Mouse (Mus musculus): Measurements from ENCODE around the gene Upk3bl. TPM values are rescaled to one million over a fixed set of nuclear protein-coding genes. Genes with fewer than 3 reads are reported as not detected.

Gene Upk3bl
- total and polyA plus RNA-seq, 3 experiments = not detected

DNA sequence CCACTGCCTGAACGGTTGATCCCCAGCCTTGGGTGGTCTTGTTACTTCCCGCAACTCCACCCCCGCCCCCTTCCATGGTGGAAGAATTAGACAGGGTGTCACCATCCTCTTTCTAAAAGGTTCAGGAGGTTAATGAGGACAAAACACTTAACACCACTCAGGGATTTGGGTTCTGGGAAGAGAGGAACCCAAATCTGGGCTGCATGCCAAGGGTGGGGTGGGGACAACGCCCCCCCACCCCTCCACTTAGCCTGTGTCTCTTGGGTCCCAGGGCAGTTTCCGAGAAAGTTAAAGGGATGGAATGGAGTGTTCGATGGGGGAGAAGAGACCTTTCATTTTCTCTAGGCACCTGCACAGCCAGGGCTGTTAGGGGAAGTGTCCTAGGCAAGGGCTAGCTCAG is 18.8 kb downstream of the Upk3bl start:
- no peak overlapping the region for H3K27ac ChIP-seq (ENCODE audit: control insufficient read depth, low read depth, low read length)
- DNase-seq (ENCODE audit: low read depth, low spot score) = no peak
- no peaks in the 10 kb centered on the region for H3K9me3 ChIP-seq (replicated peaks; ENCODE audit: insufficient read depth, low read length)
- no peak overlapping the region for H3K9ac ChIP-seq (ENCODE audit: control insufficient read depth, low read depth, low read length, poor library complexity, severe bottlenecking)
- TF ChIP-seq EP300 (IDR thresholded peaks at IDR 0.05; ENCODE audit: low read depth in 1 of 2, low read length in 2 of 2) (peak in 1 of 2 experiments; percentile 7; a peak in 1 of 4 replicates), ZNF384 (IDR thresholded peaks at IDR 0.05; ENCODE audit: low read depth, low read length) (no peak)
- H3K79me2 ChIP-seq (ENCODE audit: control insufficient read depth, insufficient read depth, low read length, poor library complexity) = no peaks in the 10 kb centered on the region
- peaks cover 5 to 10% of the 10 kb centered on the region in 2 experiments for H3K4me1 ChIP-seq (ENCODE audit: control insufficient read depth in 1 of 2, insufficient read depth in 2 of 2, low read length in 2 of 2)
- no peak overlapping the region for H3K4me3 ChIP-seq (ENCODE audit: control insufficient read depth in 1 of 2, insufficient read depth in 1 of 2, low read depth in 2 of 2, low read length in 2 of 2)
- peaks cover 0 to 5% of the 10 kb centered on the region in 2 experiments; a peak in 2 of 4 replicates for H3K36me3 ChIP-seq (ENCODE audit: control insufficient read depth in 1 of 2, insufficient read depth in 2 of 2, low read length in 2 of 2)
- no peaks in the 10 kb centered on the region for H3K27me3 ChIP-seq (ENCODE audit: control insufficient read depth in 1 of 2, insufficient read depth in 2 of 2, low read length in 2 of 2)

DNA sequence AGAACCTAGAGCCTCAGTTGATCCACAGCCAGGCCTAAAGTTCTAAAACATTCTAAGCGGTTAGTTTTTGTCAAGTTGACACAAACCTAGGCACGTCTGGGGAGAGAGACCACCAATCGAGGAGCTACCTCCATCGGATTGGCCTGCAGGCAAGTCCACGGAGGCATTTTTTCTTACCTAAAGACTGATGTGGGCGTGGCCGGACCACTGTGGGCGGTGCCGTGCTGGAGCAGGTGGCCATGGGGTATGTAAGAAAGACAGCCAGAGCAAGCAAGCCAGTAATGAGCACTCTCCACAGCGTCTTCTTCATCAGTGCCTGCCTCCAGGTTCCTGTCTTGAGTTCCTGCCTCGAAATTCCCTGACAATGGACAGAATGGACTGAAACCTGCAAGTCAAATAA is 19.2 kb downstream of the Upk3bl start:
- H3K79me2 ChIP-seq (ENCODE audit: control insufficient read depth, insufficient read depth, low read length, poor library complexity) = no peaks in the 10 kb centered on the region
- H3K9ac ChIP-seq (ENCODE audit: control insufficient read depth, low read depth, low read length, poor library complexity, severe bottlenecking) = no peak overlapping the region
- H3K36me3 ChIP-seq (ENCODE audit: control insufficient read depth in 1 of 2, insufficient read depth in 2 of 2, low read length in 2 of 2) = peaks cover 0 to 6% of the 10 kb centered on the region in 2 experiments; a peak in 2 of 4 replicates
- peaks cover 5 to 14% of the 10 kb centered on the region in 2 experiments for H3K4me1 ChIP-seq (ENCODE audit: control insufficient read depth in 1 of 2, insufficient read depth in 2 of 2, low read length in 2 of 2)
- no peak overlapping the region for H3K4me3 ChIP-seq (ENCODE audit: control insufficient read depth in 1 of 2, insufficient read depth in 1 of 2, low read depth in 2 of 2, low read length in 2 of 2)
- H3K9me3 ChIP-seq (replicated peaks; ENCODE audit: insufficient read depth, low read length) = no peaks in the 10 kb centered on the region
- H3K27ac ChIP-seq (ENCODE audit: control insufficient read depth, low read depth, low read length) = no peak overlapping the region
- no peak for DNase-seq (ENCODE audit: low read depth, low spot score)
- no peak for TF ChIP-seq ZC3H11A (IDR thresholded peaks at IDR 0.05; ENCODE audit: low read depth, low read length)
- H3K27me3 ChIP-seq (ENCODE audit: control insufficient read depth in 1 of 2, insufficient read depth in 2 of 2, low read length in 2 of 2) = no peaks in the 10 kb centered on the region

DNA sequence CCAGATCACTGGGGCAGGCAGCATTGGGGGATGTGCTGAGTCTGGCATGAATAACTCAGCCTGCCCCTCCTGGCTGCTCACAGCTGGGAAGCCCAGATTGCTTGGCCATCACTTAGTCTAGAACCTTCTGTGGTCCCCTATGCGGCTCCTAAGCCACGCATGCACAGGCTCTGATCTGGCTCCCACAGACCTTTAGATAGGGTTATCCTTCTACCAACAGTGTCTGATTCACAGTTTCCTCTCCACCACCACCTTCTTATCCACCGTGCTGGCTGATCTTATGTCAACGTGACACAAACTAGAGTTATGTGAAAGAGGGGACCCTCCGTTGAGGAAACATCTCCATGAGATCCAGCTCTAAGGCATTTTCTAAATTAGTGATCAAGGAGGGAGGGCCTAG is 20.8 kb downstream of the Upk3bl start:
- H3K27me3 ChIP-seq (ENCODE audit: control insufficient read depth in 1 of 2, insufficient read depth in 2 of 2, low read length in 2 of 2) = no peaks in the 10 kb centered on the region
- peaks cover 0 to 6% of the 10 kb centered on the region in 2 experiments; a peak in 2 of 4 replicates for H3K36me3 ChIP-seq (ENCODE audit: control insufficient read depth in 1 of 2, insufficient read depth in 2 of 2, low read length in 2 of 2)
- DNase-seq (ENCODE audit: low read depth, low spot score) = peak; percentile 61
- H3K27ac ChIP-seq (ENCODE audit: control insufficient read depth, low read depth, low read length) = no peak overlapping the region
- peaks cover 5 to 15% of the 10 kb centered on the region in 2 experiments for H3K4me1 ChIP-seq (ENCODE audit: control insufficient read depth in 1 of 2, insufficient read depth in 2 of 2, low read length in 2 of 2)
- no peaks in the 10 kb centered on the region for H3K79me2 ChIP-seq (ENCODE audit: control insufficient read depth, insufficient read depth, low read length, poor library complexity)
- H3K9ac ChIP-seq (ENCODE audit: control insufficient read depth, low read depth, low read length, poor library complexity, severe bottlenecking) = no peak overlapping the region
- no peaks in the 10 kb centered on the region for H3K9me3 ChIP-seq (replicated peaks; ENCODE audit: insufficient read depth, low read length)
- TF ChIP-seq TCF12 (IDR thresholded peaks at IDR 0.05; ENCODE audit: low read depth, low read length) = 0 out of 2 replicates have a peak, but pooled peaks have one; percentile 32
- no peak for TF ChIP-seq CHD2 (IDR thresholded peaks at IDR 0.05; ENCODE audit: low read length)
- TF ChIP-seq MEF2A (IDR thresholded peaks at IDR 0.05; ENCODE audit: extremely low read depth, insufficient replicate concordance, low read depth, low read length, poor library complexity, severe bottlenecking) = no peak
- no peak for TF ChIP-seq MAZ (IDR thresholded peaks at IDR 0.05; ENCODE audit: low read depth, low read length)
- no peak for TF ChIP-seq USF1 (IDR thresholded peaks at IDR 0.05; ENCODE audit: low read depth, low read length)
- TF ChIP-seq EP300 (IDR thresholded peaks at IDR 0.05; ENCODE audit: low read depth in 1 of 2, low read length in 2 of 2) = peak; percentile 6 to 61; a peak in 3 of 4 replicates
- no peak for TF ChIP-seq POLR2A (IDR thresholded peaks at IDR 0.05; ENCODE audit: control insufficient read depth in 1 of 2, insufficient read depth in 1 of 2, low read depth in 1 of 2, low read length in 2 of 2, poor library complexity in 1 of 2)
- TF ChIP-seq MYB (IDR thresholded peaks at IDR 0.05; ENCODE audit: low read depth, low read length) = no peak
- no peak for TF ChIP-seq MXI1 (IDR thresholded peaks at IDR 0.05; ENCODE audit: low read depth, low read length)
- no peak for TF ChIP-seq CTCF (IDR thresholded peaks at IDR 0.05 in 2 of 3, conservative IDR thresholded peaks at IDR 0.05 in 1 of 3; ENCODE audit: control insufficient read depth in 1 of 3, insufficient read depth in 1 of 3, low read depth in 2 of 3, low read length in 3 of 3, poor library complexity in 1 of 3, severe bottlenecking in 1 of 3)
- TF ChIP-seq E2F4 (IDR thresholded peaks at IDR 0.05; ENCODE audit: borderline replicate concordance, low read depth, low read length) = no peak
- TF ChIP-seq NELFE (IDR thresholded peaks at IDR 0.05; ENCODE audit: low read depth, low read length) = no peak
- no peak for TF ChIP-seq SMC3 (IDR thresholded peaks at IDR 0.05; ENCODE audit: low read depth, low read length)
- peak; percentile 42; the same call in 1 of the 2 replicates for TF ChIP-seq TAL1 (IDR thresholded peaks at IDR 0.05; ENCODE audit: low read length)
- TF ChIP-seq ETS1 (IDR thresholded peaks at IDR 0.05; ENCODE audit: low read depth, low read length) = no peak
- TF ChIP-seq ZC3H11A (IDR thresholded peaks at IDR 0.05; ENCODE audit: low read depth, low read length) = no peak
- no peak for TF ChIP-seq UBTF (IDR thresholded peaks at IDR 0.05; ENCODE audit: borderline replicate concordance, insufficient read depth, low read depth, low read length)
- peak; percentile 61; the same call in 1 of the 2 replicates for TF ChIP-seq GATA1 (IDR thresholded peaks at IDR 0.05; ENCODE audit: low read depth, low read length)
- no peak for TF ChIP-seq MYC (IDR thresholded peaks at IDR 0.05; ENCODE audit: low read depth, low read length)
- H3K4me3 ChIP-seq (ENCODE audit: control insufficient read depth in 1 of 2, insufficient read depth in 1 of 2, low read depth in 2 of 2, low read length in 2 of 2) = no peak overlapping the region

All from MEL (cell line).